Mouse (Mus musculus) forebrain, postnatal 0 days (tissue): Measurements from ENCODE around the gene Gm5767. TPM values are rescaled to one million over a fixed set of nuclear protein-coding genes. Genes with fewer than 3 reads are reported as not detected.

Experiments used
- ATAC-seq: fragments of 200-750 bp; cut with Nextera tagmentation; 2 replicates; pipeline ENCODE4 v1.8.0; 2017; ENCODE audit warnings: mild to moderate bottlenecking, moderate library complexity
- DNase-seq: peaks from one replicate; pipeline ENCODE4 v3.0.0-alpha.2; 2015
- H3K27ac ChIP-seq: fragments of 300-500 bp; sonication (generic); 2 replicates; pipeline ENCODE4 v1.5.1; 2014; ENCODE audit warnings: low read depth, mild to moderate bottlenecking, antibody characterized with exemption, low read length, moderate library complexity, mixed read lengths
- H3K27me3 ChIP-seq: fragments of 300-500 bp; sonication (generic); 2 replicates; pipeline ENCODE4 v1.6.1; 2014; ENCODE audit warnings: mild to moderate bottlenecking, low read length, mixed read lengths; ENCODE audit not compliant: insufficient read depth
- H3K36me3 ChIP-seq: fragments of 300-500 bp; sonication (generic); 2 replicates; pipeline ENCODE4 v1.6.1; 2014; ENCODE audit warnings: mild to moderate bottlenecking, moderate library complexity; ENCODE audit not compliant: insufficient read depth
- H3K4me1 ChIP-seq: fragments of 300-500 bp; sonication (generic); 2 replicates; pipeline ENCODE4 v1.6.1; 2014; ENCODE audit warnings: antibody characterized with exemption; ENCODE audit not compliant: insufficient read depth
- H3K4me2 ChIP-seq: fragments of 300-500 bp; sonication (generic); 2 replicates; pipeline ENCODE4 v1.6.1; 2014; ENCODE audit warnings: low read depth, mild to moderate bottlenecking, moderate library complexity
- H3K4me3 ChIP-seq: fragments of 300-500 bp; sonication (generic); 2 replicates; pipeline ENCODE4 v1.5.1; 2014; ENCODE audit warnings: low read depth, low read length, mixed read lengths
- H3K9ac ChIP-seq: fragments of 300-500 bp; sonication (generic); 2 replicates; pipeline ENCODE4 v1.6.1; 2014; ENCODE audit warnings: mild to moderate bottlenecking
- H3K9me3 ChIP-seq: fragments of 300-500 bp; sonication (generic); 2 replicates; pipeline ENCODE4 v1.6.1; 2016; ENCODE audit warnings: low read length
- CTCF ChIP-seq: sonication (generic); IDR thresholded peaks from 2 replicates; pipeline ENCODE4 v1.5.1; 2016; ENCODE audit warnings: antibody characterized with exemption, control low read depth, low read depth
- WGBS: fragments of 180-500 bp; shearing (Covaris S2); extraction: QIAGEN DNeasy Blood & Tissue Kit; methylation state at CpG from one replicate; pipeline ENCODE4 v1.1.7; 2014; 5-methylcytosine and 5-hydroxymethylcytosine counted together
- polyA plus RNA-seq: library from polyadenylated mRNA; unstranded; fragments of >200 nt; fragmentation: Nextera tagmentation; extraction: Ambion mirVana; gene quantifications from 2 replicates; pipeline ENCODE4 v1.2.1, GENCODE M21; 2015
- total RNA-seq: library from RNA; depleted of rRNA; stranded (reverse); fragments of >200 nt; gene quantifications from 2 replicates; pipeline ENCODE4 v1.2.3, GENCODE M21; 2014

The Gm5767 gene
- total and polyA plus RNA-seq, 2 experiments from 2014 or later: not detected

- TF ChIP-seq CTCF: no peak
- DNase-seq (no peak), ATAC-seq (no peak)
- peaks cover 50% of the 10 kb centered on the region for H3K36me3 ChIP-seq
- no peak overlapping the region for H3K4me3 ChIP-seq
- no peak overlapping the region for H3K4me2 ChIP-seq
- H3K27me3 ChIP-seq: no peaks in the 10 kb centered on the region
- WGBS: 81% methylated on average over 2 of the region's 2 CpGs
- H3K9ac ChIP-seq: no peak overlapping the region
- no peak overlapping the region for H3K27ac ChIP-seq
- no peaks in the 10 kb centered on the region for H3K9me3 ChIP-seq
- no peaks in the 10 kb centered on the region for H3K4me1 ChIP-seq
Measured at GRCm38 (mm10) chr16:8663022-8663421, 17.5 kb upstream of the Gm5767 start.

GRCm38 (mm10) chr16:8663606-8664539 is 16.7 kb upstream of the Gm5767 start:
- TF ChIP-seq CTCF: no peak
- no peaks in the 10 kb centered on the region for H3K27me3 ChIP-seq
- no peak overlapping the region for H3K9ac ChIP-seq
- 79% methylated on average over 24 of the region's 24 CpGs for WGBS
- no peak overlapping the region for H3K4me3 ChIP-seq
- no peak overlapping the region for H3K27ac ChIP-seq
- 0 out of 2 replicates have a peak, but pooled peaks cover 6% of the 10 kb centered on the region for H3K4me1 ChIP-seq
- no peak for DNase-seq
- H3K9me3 ChIP-seq: no peaks in the 10 kb centered on the region
- no peak overlapping the region for H3K4me2 ChIP-seq
- peaks cover 46% of the 10 kb centered on the region for H3K36me3 ChIP-seq
- ATAC-seq: peak; percentile 50; the same call in 1 of the 2 replicates

GRCm38 (mm10) chr16:8665367-8665766 is 15.2 kb upstream of the Gm5767 start:
- H3K4me1 ChIP-seq: peaks cover 15% of the 10 kb centered on the region
- no peak overlapping the region for H3K27ac ChIP-seq
- no peak overlapping the region for H3K9ac ChIP-seq
- DNase-seq (no peak), ATAC-seq (no peak)
- H3K27me3 ChIP-seq: no peaks in the 10 kb centered on the region
- 87% methylated on average over 5 of the region's 5 CpGs for WGBS
- no peaks in the 10 kb centered on the region for H3K9me3 ChIP-seq
- H3K36me3 ChIP-seq: peaks cover 32% of the 10 kb centered on the region
- no peak overlapping the region for H3K4me3 ChIP-seq
- no peak overlapping the region for H3K4me2 ChIP-seq
- no peak for TF ChIP-seq CTCF

GRCm38 (mm10) chr16:8666452-8666851 is 14.1 kb upstream of the Gm5767 start:
- H3K36me3 ChIP-seq: peaks cover 25% of the 10 kb centered on the region
- no peak overlapping the region for H3K4me2 ChIP-seq
- no peaks in the 10 kb centered on the region for H3K9me3 ChIP-seq
- ATAC-seq: no peak
- no peak overlapping the region for H3K9ac ChIP-seq
- TF ChIP-seq CTCF: no peak
- H3K4me3 ChIP-seq: no peak overlapping the region
- WGBS: 65% methylated on average over 2 of the region's 2 CpGs
- DNase-seq: no peak
- H3K27ac ChIP-seq: no peak overlapping the region
- no peaks in the 10 kb centered on the region for H3K27me3 ChIP-seq
- peaks cover 22% of the 10 kb centered on the region for H3K4me1 ChIP-seq

GRCm38 (mm10) chr16:8667261-8667660 is 13.3 kb upstream of the Gm5767 start:
- Histone ChIP-seq H3K4me2 (no peak overlapping the region), H3K4me3 (no peak overlapping the region), H3K4me1 (peaks cover 22% of the 10 kb centered on the region), H3K9me3 (no peaks in the 10 kb centered on the region), H3K27ac (no peak overlapping the region), H3K27me3 (no peaks in the 10 kb centered on the region), H3K9ac (peak overlapping the region; percentile 28; the same call in 1 of the 2 replicates), H3K36me3 (peaks cover 18% of the 10 kb centered on the region)
- ATAC-seq (no peak), DNase-seq (no peak)
- TF ChIP-seq CTCF: no peak
- WGBS: 85% methylated on average over 7 of the region's 7 CpGs

- H3K36me3 ChIP-seq: peaks cover 14% of the 10 kb centered on the region
- H3K27ac ChIP-seq: no peak overlapping the region
- WGBS: 70% methylated on average over 4 of the region's 4 CpGs
- H3K4me1 ChIP-seq: peaks cover 25% of the 10 kb centered on the region
- H3K27me3 ChIP-seq: no peaks in the 10 kb centered on the region
- no peak for TF ChIP-seq CTCF
- H3K4me2 ChIP-seq: no peak overlapping the region
- 0 out of 2 replicates have a peak overlapping the region, but pooled peaks have one; percentile 28 for H3K9ac ChIP-seq
- no peak overlapping the region for H3K4me3 ChIP-seq
- ATAC-seq: no peak
- no peak for DNase-seq
- H3K9me3 ChIP-seq: no peaks in the 10 kb centered on the region
Measured at GRCm38 (mm10) chr16:8667814-8668213, 12.8 kb upstream of the Gm5767 start.

- TF ChIP-seq CTCF: no peak
- Histone ChIP-seq H3K27ac (no peak overlapping the region), H3K4me3 (no peak overlapping the region), H3K4me2 (no peak overlapping the region), H3K4me1 (peaks cover 25% of the 10 kb centered on the region), H3K9ac (no peak overlapping the region), H3K9me3 (no peaks in the 10 kb centered on the region), H3K36me3 (peaks cover 11% of the 10 kb centered on the region; the same call in 1 of the 2 replicates), H3K27me3 (no peaks in the 10 kb centered on the region)
- no peak for DNase-seq
- no peak for ATAC-seq
- 75% methylated on average over 2 of the region's 2 CpGs for WGBS
Measured at GRCm38 (mm10) chr16:8668386-8668785, 12.2 kb upstream of the Gm5767 start.
